Mouse (Mus musculus) liver, postnatal 0 days (tissue): ENCODE data around the gene Nars2. TPM values are rescaled to one million over a fixed set of nuclear protein-coding genes. Genes with fewer than 3 reads are reported as not detected.
A peak's percentile ranks its signal among the peaks of the same experiment; 100 is the strongest.

Source experiments
- ATAC-seq: fragments of 200-750 bp; cut with Nextera tagmentation; 2 replicates; pipeline ENCODE4 v1.8.0; 2017; ENCODE audit warnings: mild to moderate bottlenecking, moderate library complexity
- DNase-seq: peaks from one replicate; pipeline ENCODE4 v3.0.0-alpha.2; 2016
- H3K27ac ChIP-seq: fragments of 300-500 bp; sonication (generic); 2 replicates; pipeline ENCODE4 v1.5.1; 2014; ENCODE audit warnings: antibody characterized with exemption, moderate library complexity, mild to moderate bottlenecking, low read depth
- H3K27me3 ChIP-seq: fragments of 300-500 bp; sonication (generic); 2 replicates; pipeline ENCODE4 v1.6.1; 2014; ENCODE audit warnings: low read length, control low read depth, mixed read lengths; ENCODE audit not compliant: insufficient read depth
- H3K36me3 ChIP-seq: fragments of 300-500 bp; sonication (generic); replicated peaks from 2 replicates; pipeline ENCODE4 v1.6.1; 2014; ENCODE audit warnings: mild to moderate bottlenecking, control low read depth, low read length, moderate library complexity, mixed read lengths; ENCODE audit not compliant: insufficient read depth
- H3K4me1 ChIP-seq: fragments of 300-500 bp; sonication (generic); 2 replicates; pipeline ENCODE4 v1.6.1; 2014; ENCODE audit warnings: antibody characterized with exemption, mild to moderate bottlenecking, control low read depth; ENCODE audit not compliant: insufficient read depth
- H3K4me2 ChIP-seq: fragments of 300-500 bp; sonication (generic); 2 replicates; pipeline ENCODE4 v1.6.1; 2014; ENCODE audit warnings: low read depth, mild to moderate bottlenecking, low read length, moderate library complexity, mixed read lengths
- H3K4me3 ChIP-seq: fragments of 300-500 bp; sonication (generic); 2 replicates; pipeline ENCODE4 v1.5.1; 2014; ENCODE audit warnings: low read depth, low read length
- H3K9ac ChIP-seq: fragments of 300-500 bp; sonication (generic); replicated peaks from 2 replicates; pipeline ENCODE4 v1.6.1; 2014; ENCODE audit warnings: mild to moderate bottlenecking, moderate library complexity
- H3K9me3 ChIP-seq: fragments of 300-500 bp; sonication (generic); 2 replicates; pipeline ENCODE4 v1.6.1; 2016; ENCODE audit warnings: mild to moderate bottlenecking, control low read depth, low read length, mixed read lengths
- CTCF ChIP-seq: sonication (generic); IDR thresholded peaks from 2 replicates; pipeline ENCODE4 v1.5.1; 2016; ENCODE audit warnings: antibody characterized with exemption, low read depth
- EP300 ChIP-seq: IDR thresholded peaks from 2 replicates; pipeline ENCODE4 v1.6.1; 2016; ENCODE audit warnings: antibody characterized with exemption, low read depth, mild to moderate bottlenecking
- WGBS: fragments of 180-500 bp; shearing (Covaris S2); extraction: QIAGEN DNeasy Blood & Tissue Kit; methylation state at CpG from one replicate; pipeline ENCODE4 v1.1.7; 2014; ENCODE audit not compliant: insufficient replicate concordance; 5-methylcytosine and 5-hydroxymethylcytosine counted together
- polyA plus RNA-seq: library from polyadenylated mRNA; unstranded; fragments of >200 nt; fragmentation: Nextera tagmentation; extraction: Ambion mirVana; gene quantifications from 2 replicates; pipeline ENCODE4 v1.2.1, GENCODE M21; 2015

The Nars2 gene
- polyA plus RNA-seq, 1 experiment from 2014 or later: 14.1 TPM

DNA sequence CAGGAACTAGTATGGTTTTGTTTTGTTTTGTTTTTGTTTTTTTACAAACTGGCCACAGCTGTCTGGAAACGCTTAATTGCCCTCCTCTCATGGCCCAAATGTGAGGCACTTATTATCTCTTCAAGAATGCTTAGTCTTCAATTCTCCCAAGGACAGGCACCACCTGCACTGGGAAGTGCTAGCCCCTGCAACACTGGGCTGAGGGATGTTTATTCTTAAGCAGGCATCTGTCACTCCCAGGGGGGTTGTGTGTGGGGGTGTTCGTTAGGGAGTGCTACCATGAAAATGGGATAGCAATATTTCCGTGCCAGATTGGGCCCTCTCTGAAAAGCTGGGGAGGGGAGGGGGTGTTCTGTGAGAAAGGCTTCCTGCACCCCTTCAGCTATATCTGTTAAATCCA, 15.9 kb downstream of the Nars2 start:
- 65% methylated on average over 3 of the region's 3 CpGs for WGBS
- H3K4me2 ChIP-seq: no peak overlapping the region
- no peaks in the 10 kb centered on the region for H3K9me3 ChIP-seq
- ATAC-seq (no peak), DNase-seq (no peak)
- H3K27me3 ChIP-seq: no peaks in the 10 kb centered on the region
- TF ChIP-seq CTCF (no peak), EP300 (no peak)
- no peaks in the 10 kb centered on the region for H3K36me3 ChIP-seq
- no peak overlapping the region for H3K9ac ChIP-seq
- peaks cover 14% of the 10 kb centered on the region; the same call in 1 of the 2 replicates for H3K4me1 ChIP-seq
- no peak overlapping the region for H3K27ac ChIP-seq
- H3K4me3 ChIP-seq: no peak overlapping the region

DNA sequence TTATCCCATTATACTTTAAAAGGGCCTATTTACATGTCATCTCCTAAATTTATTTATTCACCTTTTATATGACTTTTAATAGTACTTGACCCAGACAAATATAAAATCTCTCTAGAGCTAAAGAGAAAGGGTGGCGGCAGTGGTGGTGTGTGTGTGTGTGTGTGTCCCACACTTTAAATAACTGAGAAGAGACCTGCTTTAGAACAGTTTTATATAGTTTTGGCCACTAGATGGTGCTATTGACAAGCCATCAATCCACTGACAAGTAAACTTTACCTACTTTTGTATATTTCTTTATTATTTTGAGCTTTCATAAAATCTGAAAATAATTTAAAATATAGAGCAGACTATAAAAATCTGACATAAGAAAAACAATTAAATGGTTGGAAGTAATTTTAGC, 19.1 kb downstream of the Nars2 start:
- no peak for ATAC-seq
- H3K4me1 ChIP-seq: peaks cover 24% of the 10 kb centered on the region

GRCm38 (mm10) chr7:96971027-96971996, 20.0 kb downstream of the Nars2 start:
- WGBS: 47% methylated on average over 21 of the region's 21 CpGs
- Histone ChIP-seq H3K9me3 (no peaks in the 10 kb centered on the region), H3K4me3 (no peak overlapping the region), H3K36me3 (peaks cover under 1% of the 10 kb centered on the region), H3K4me2 (peak overlapping the region; percentile 52), H3K27me3 (no peaks in the 10 kb centered on the region), H3K27ac (no peak overlapping the region), H3K4me1 (peaks cover 24% of the 10 kb centered on the region), H3K9ac (no peak overlapping the region; the same call in 1 of the 2 replicates)
- DNase-seq (no peak), ATAC-seq (no peak)
- TF ChIP-seq EP300 (peak; percentile 43; the same call in 1 of the 2 replicates), CTCF (no peak)

More for the DNA sequence above, 19.1 kb downstream of the Nars2 start:
- H3K27me3 ChIP-seq: no peaks in the 10 kb centered on the region
- no peaks in the 10 kb centered on the region; the same call in 1 of the 2 replicates for H3K36me3 ChIP-seq
- no peak overlapping the region; the same call in 1 of the 2 replicates for H3K27ac ChIP-seq
- no peak for DNase-seq
- TF ChIP-seq EP300: no peak
- TF ChIP-seq CTCF: peak; percentile 74
- H3K4me3 ChIP-seq: no peak overlapping the region
- 18% methylated on average over 1 of the region's 1 CpGs for WGBS
- H3K9ac ChIP-seq: no peak overlapping the region
- no peaks in the 10 kb centered on the region for H3K9me3 ChIP-seq
- no peak overlapping the region for H3K4me2 ChIP-seq

GRCm38 (mm10) chr7:96972138-96972904, 21.0 kb downstream of the Nars2 start:
- H3K4me1 ChIP-seq: peaks cover 24% of the 10 kb centered on the region
- 0 out of 2 replicates have a peak overlapping the region, but pooled peaks have one; percentile 16 for H3K9ac ChIP-seq
- no peak overlapping the region for H3K27ac ChIP-seq
- no peak for TF ChIP-seq CTCF
- TF ChIP-seq EP300: peak; percentile 52; the same call in 1 of the 2 replicates
- H3K9me3 ChIP-seq: no peaks in the 10 kb centered on the region
- H3K4me3 ChIP-seq: no peak overlapping the region
- no peaks in the 10 kb centered on the region for H3K27me3 ChIP-seq
- H3K36me3 ChIP-seq: peaks cover 3% of the 10 kb centered on the region
- ATAC-seq (peak; percentile 49), DNase-seq (no peak)
- WGBS: 36% methylated on average over 8 of the region's 8 CpGs
- H3K4me2 ChIP-seq: peak overlapping the region; percentile 52

GRCm38 (mm10) chr7:96975914-96976313, 24.6 kb downstream of the Nars2 start:
- 84% methylated on average over 5 of the region's 5 CpGs for WGBS
- peak; percentile 29; the same call in 1 of the 2 replicates for ATAC-seq

More at GRCm38 (mm10) chr7:96975914-96976313, 24.6 kb downstream of the Nars2 start:
- Histone ChIP-seq H3K9ac (no peak overlapping the region), H3K27me3 (no peaks in the 10 kb centered on the region), H3K36me3 (peaks cover 3% of the 10 kb centered on the region), H3K4me2 (no peak overlapping the region), H3K27ac (0 out of 2 replicates have a peak overlapping the region, but pooled peaks have one; percentile 40), H3K4me3 (no peak overlapping the region), H3K9me3 (no peaks in the 10 kb centered on the region), H3K4me1 (peaks cover 19% of the 10 kb centered on the region)
- no peak for TF ChIP-seq CTCF
- no peak for TF ChIP-seq EP300
- no peak for DNase-seq
